Mouse (Mus musculus) inflammation-experienced regulatory T-cells, adult 6 months (primary cell): ENCODE data around the gene Hilpda. TPM values are rescaled to one million over a fixed set of nuclear protein-coding genes. Genes with fewer than 3 reads are reported as not detected.

ENCODE experiments used
- ATAC-seq: one replicate; pipeline ENCODE4 v1.8.0; 2017
- polyA plus RNA-seq, 3 experiments: library from polyadenylated mRNA; unstranded; fragments of 100-300 nt; shearing (Covaris generic); gene quantifications; one replicate each; pipeline ENCODE4 v1.2.1; 2017

Gene Hilpda
- polyA plus RNA-seq, 3 experiments from 2014 or later: 19.9 to 29.7 (median 25.6) TPM

DNA sequence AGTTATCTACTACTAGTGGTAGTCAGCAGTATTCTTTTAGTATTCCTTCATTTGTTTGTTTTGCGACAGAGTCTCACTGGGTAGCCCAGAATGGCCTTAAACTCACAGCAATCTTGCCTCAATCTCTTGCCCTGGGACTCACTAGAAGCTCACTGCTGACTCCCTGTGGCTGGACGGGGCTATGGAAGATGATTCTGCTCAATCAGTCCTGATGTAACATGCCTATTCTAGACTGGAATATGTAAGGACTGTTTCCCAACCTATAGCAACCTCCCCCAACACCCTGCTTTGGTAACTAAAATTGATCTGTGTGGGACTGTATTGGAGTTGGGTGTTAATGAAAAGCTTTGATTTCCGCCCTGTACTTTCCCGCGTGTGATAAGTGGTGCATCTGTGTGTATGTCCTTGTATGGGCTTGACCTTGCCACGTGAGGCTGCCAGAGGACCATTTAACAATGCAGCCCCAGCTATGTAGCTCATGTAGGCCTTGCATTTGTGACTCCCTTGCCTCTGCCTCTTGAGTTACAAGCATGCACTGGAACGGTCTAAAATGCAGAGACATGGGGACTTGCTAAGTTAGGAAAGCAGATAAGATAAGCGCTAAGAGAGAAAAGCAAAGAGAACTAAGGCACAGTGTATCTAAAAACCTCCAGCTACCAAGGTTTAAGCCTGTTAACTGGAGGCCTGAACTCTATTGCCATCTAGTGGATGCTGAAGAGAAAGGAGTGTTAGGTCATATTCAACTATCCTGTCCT is 6.4 kb downstream of the Hilpda start:
- ATAC-seq: peak; percentile 89

DNA sequence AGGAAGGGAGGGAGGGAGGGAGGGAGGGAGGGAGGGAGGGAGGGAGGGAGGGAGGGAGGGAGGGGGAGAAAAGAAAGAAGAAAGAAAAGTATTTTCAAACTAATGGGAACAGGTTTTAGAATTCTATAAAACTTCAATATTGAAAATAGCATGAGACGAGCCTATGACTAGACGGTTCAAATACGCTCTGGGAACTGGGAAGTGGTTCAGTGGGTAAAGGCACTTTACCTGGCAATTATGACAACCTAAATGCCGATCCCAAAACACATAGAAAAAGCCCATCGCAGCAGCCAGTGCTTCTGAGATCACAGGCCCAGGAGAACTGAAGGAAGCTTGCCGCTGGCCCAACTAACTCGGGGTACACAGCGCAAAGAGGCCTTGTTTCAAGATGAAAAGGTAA is 7.0 kb downstream of the Hilpda start, which contains the start of gene Fam71f2:
Fam71f2 (plus strand) TSS at position 301 of the 400 bp plus-strand sequence.
- no peak for ATAC-seq

DNA sequence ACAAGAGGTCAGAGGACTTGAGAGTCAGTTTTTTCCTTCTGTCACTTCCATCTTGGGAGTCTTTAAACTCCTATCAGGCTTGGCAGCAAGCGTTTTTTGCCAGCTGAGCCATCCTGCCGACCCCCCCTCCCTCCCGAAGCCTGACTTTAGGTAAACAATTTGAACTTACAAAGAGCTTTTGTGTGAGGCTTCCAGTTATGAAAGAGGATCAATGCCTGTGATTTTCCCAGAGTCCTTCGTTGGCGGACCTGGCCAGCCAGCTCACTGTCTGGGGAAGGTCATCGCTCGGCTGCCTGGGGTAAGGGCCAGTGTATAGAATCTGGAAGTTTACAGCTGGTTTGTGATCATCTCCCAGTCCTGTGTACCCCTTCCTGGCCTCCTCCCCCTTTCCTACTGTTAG is 8.4 kb downstream of the Hilpda start:
- no peak for ATAC-seq

DNA sequence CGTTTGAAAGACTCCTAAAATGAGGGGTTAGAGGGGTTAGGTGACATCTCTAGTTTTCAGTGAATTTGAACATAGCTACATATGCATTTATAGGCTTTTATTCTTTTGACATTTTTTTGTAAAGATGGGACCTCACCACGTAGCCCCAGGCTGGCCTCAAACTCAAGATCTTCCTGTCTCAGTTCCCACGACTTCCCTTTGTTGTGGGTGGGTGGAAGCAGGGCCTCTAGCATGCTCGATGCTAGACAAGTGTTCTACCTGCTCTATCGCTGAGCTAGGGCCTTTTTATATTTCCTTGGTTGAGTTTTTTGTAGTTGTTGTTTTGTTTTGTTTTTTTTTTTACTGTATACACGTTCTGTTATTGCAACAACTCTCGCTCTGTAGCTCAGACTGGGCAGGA is 14.6 kb downstream of the Hilpda start:
- ATAC-seq: peak; percentile 76

DNA sequence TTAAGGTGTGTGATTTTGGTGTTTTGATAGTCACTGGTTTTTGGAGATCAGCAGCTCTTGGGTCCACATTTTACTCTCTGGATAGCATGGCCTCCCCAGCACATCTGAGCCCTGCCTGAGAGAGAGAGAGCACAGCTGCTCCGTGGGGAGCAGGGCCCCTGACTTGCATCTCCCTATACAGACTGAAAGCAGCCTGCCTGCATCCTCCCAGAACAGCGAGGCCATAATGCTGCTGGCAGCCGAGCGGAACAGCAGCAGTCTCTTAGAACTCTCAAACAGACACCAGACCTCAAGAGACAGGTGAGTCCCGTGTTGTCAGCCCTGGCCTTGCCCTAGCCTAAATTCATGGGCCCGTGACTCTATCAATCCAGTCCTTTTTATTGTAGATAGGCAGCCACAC is 15.2 kb downstream of the Hilpda start:
- no peak for ATAC-seq

DNA sequence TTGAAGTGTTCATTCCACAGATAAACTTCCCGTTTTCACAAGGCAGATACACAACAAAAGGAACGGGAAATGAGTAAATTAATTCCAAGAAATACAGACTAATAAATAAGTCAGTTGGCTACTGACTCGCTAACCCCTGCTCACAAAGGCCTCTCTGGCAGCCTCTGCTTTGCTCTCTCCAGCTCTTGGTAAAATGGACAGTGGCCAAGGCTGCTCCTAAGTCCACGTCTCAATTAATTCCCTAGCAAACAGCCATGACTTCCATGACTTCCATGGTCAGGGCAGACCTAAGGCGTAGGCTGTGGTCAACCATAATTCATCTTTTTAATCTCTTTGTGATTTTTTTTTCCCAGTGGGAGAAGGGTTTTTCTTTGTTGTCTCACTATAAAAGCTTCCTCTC is 15.7 kb downstream of the Hilpda start:
- no peak for ATAC-seq

DNA sequence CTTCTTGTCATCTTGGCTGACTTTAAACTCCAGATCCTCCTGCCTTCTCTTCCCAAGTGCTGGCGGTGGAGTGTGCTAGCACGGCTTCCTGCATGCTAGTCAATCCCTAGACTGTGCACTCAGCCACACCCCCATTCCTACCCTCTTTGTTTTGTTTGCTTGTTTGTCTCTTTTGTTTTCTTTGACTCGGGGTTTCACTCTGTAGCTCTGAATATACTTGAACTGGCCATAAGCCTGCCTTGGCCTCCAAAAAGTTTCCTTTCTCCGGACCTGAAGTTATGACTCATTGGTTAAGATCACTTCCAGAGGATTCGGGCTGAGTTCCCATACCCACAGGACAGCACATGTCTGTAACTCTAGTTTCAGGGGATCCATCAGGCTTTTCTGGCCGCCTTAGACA is 16.4 kb downstream of the Hilpda start:
- no peak for ATAC-seq

DNA sequence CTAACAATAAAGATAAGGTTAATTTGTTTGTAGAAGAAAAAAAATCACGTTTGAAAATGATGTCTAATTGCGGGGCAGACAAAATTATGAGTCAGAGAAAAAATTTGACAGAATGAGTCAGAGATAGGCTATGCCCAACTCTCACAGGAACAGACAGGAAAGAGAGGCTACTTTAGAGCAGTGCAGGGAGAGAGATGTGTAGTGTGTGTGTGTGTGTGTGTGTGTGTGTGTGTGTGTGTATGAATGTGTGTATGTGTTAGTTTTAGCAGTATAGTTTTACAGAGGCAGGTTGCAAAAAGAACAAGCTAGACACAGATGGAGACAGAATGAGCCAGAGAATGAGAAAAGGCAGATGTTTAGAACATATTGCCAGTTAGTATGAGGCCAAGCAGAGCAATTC is 26.8 kb downstream of the Hilpda start:
- ATAC-seq: no peak

DNA sequence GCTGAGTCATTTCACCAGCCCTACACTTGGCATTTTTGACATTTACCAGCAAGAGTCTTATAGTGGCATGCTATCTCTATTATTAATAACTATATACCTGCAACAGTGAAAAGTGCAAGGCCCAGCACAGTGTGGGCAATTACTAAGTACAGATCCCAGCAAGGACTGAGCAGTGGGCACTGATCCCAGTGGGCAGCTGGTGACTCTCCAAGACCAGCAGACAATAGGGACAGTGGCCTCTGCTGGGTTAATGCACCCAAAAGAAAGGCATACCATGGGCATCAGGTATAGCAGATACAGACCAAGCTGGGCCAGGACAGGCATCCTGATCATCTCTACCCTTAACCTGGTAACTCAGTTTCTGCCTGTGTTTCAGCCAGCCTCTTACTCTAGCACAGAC is 31.0 kb downstream of the Hilpda start:
- no peak for ATAC-seq

DNA sequence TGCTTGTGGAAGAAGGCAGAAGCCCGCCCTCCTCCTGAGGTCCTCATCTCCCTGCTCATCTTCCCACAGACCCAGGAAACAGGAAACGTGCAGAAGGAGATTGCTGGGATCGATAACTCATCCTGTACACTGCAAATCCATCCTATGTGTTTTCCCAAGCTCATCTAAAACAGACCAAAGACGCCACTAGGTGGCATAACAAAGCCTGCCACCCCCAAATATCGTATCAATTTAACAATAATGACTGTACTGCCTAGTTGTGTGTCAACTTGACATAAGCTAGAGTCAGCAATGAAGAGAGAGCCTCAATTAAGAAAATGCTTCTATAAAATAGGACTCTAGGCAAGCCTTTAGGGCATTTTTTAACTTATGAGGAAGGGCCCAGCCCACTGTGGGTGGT is 31.4 kb downstream of the Hilpda start:
- ATAC-seq: no peak

DNA sequence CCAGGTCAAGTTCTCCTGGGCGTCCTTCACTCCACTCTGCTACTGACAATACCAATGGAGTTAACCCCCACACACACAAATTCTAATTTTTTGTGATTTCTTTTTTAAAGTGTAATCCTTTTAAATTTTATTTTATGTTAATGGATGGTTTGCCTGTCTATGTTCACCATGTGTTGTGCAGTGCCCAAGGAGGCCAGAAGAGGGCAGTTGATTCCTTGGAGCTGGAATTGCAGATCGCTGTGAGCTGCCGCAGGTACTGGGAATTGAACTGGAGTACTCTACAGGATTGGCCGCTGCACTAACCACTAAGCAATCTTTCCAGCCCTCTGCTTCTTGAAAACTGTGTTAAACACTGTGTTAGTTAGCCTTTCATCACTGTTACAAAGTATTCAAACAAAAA is 33.2 kb downstream of the Hilpda start:
- ATAC-seq: no peak

DNA sequence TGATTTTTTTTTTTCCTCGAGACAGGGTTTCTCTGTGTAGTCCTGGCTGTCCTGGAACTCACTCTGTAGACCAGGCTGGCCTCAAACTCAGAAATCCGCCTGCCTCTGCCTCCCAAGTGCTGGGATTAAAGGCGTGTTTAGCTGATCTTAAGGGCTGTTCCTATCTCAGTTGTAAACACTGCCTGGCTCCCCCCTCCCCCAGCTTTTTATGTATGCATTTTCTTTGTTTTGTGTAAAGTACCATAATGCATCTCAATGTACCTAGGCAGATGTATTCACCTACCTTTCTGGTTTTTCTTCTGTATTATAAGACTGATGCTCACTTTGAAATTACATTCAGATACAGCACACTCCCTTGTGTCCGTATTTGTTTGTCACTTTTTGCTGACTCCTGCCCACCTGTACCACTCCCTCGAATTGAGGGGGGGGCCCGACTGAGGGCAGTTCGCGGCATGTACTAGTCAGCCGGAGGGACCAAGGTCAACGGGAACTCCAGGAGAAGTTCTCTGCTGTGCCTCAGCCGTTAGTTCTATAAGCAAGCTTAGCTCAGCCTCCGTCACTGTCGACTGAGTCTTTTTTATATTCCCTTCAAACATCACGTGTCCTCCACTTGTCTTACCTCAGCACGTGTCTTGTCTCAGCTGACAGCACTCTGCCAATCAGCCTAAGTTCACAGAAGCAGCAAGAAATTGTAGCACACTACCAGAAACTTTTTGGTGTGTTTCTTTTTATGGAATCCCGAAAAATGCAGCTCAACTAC is 36.7 kb downstream of the Hilpda start:
- ATAC-seq: no peak

DNA sequence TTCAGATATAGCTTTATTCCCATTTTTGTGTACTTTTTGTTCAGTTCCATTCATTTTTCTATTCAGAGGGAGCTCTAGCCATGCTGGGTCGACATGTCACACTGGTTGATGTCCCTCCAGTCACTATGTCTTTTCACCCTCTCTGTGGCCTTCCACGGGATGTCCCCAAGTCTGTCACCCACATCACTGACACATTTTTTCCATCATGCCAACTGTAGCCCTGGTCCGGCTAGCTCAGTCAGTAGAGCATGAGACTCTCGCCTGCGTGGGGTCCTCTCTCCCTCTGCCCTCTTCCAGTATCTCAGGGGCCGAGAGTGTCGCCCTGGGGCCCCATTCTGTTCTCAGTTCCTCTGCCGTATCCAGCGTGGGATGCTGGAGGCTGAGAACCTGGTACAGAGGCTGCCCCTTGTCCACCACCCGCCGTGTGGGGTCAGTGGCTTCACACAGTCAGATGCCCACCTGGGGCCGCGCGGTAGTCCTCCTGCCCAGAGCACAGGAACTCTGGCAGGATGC is 41.5 kb downstream of the Hilpda start:
- no peak for ATAC-seq

DNA sequence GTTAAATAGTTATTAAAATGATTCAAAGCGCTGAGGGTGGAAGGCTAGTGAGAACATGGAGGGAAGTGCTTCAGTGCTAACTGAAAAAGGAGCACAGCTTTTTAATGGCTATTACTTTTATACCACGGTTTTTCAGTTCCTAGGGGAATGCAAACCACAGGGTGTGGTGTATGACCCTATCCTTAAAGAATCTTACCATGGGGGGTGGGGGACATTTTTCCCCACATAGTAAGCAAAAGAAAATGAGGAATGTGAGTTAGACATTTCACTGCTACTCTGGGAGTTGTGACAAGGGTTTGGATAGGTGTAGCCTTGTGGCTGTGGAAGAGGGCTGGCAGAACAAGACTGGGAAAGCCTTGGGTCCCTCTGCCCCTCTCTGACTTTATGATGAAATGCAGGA is 45.0 kb downstream of the Hilpda start:
- no peak for ATAC-seq

DNA sequence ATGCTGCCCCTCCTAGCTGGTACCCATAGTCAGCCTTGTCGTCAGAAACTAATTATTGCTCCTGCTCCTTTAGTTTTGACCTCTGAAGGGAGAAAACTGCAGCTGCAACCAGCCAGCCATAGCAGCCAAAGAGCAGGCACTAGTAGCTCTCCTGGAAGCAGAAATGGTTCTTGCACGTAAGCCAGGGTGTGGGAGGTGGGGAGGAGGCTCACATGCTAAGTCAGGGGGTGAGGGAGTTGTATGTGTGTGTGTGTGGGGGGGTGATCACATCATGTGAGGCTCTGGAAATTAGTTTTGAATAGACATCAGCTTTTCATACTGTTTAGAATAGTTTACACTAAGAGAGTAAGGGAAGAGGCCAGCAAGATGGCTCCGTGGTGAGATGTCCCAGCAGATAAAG is 45.7 kb downstream of the Hilpda start:
- ATAC-seq: no peak

DNA sequence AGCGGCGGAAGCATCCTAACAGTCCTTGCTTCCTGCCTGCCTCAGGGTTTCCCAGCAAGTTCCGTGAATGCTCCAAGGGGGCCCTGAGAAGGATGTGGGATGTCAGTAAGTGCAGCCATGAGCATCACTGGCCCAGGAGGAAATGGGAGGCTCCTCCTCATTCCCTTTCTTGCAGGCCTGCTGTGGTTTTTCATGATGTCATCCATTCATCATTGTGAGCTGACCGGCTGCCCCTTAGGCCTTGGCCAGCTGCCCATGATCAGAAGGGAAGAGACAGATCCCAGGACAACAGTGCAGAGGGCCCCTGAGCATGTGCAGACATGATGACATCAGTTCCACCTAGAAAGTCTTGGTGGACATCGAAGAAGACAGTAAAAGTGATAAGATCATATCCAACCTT is 46.6 kb downstream of the Hilpda start, which contains the start of gene Fam71f1:
Fam71f1 (plus strand) TSS at position 262 of the 400 bp plus-strand sequence.
- ATAC-seq: no peak

DNA sequence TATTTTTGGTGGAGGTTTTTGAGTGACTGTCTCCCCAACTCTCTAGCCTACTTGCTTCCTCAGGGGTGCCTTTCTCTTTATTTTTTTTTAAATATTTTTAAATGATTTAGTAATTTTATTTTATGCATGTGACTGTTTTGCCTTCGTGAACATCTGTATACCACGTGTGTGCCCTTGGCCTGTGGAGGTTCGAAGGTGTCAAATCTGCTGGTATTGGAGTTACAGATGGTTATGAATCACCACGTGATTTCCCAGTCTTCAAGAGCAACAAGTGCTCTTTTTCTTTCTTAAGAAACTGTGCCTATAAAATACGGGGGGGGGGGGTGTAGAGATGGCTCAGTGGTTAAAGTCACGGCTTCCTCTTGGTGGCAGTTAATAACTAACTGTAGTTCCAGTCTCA is 49.3 kb downstream of the Hilpda start:
- ATAC-seq: no peak

DNA sequence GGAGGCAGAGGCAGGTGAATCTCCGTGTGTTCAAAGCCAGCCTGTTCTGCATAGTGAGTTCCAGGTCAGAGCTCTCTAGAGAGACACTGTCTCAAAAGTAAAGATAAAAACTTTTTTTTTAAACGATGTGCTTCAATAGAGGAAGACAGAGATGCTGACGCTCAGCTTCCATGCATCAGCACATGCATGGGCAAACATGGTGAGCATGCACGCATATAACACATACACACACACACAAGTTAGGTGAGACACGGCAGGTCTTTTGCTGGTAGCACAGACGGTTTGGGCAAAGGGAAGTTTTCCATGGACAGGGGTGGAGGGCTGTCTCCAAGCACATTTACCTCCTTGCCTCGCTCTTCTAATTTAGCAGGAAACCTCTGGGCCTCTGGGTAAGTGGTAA is 49.9 kb downstream of the Hilpda start:
- ATAC-seq: no peak

DNA sequence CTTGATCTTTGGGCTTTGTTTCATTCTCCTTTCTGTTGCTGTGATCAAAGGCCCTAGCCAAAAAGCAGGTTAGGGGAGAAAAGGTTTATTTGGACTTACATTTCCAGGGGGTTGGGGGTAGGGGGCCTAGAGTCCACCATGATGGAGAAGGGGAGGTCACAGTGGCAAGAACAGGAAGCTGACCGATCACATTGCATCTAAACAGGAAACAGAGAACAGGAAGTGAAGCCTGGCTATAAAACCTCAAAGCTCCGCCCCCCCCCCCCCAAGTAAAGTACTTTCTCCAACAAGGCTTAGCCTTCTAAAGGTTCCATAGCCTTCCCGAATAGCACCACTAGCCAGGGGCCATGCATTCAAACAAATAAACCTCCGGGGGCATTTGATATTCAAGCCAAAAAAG is 50.4 kb downstream of the Hilpda start:
- ATAC-seq: no peak
